Mouse (Mus musculus) heart, embryonic 14.5 days (tissue): ENCODE results near the gene Zbtb4. TPM values are rescaled to one million over a fixed set of nuclear protein-coding genes. Genes with fewer than 3 reads are reported as not detected.

ENCODE experiments used
- ATAC-seq: fragments of 200-750 bp; cut with Nextera tagmentation; 2 replicates; pipeline ENCODE4 v1.8.0; 2017; ENCODE audit warnings: low read depth, moderate TSS enrichment; ENCODE audit not compliant: insufficient number of reproducible peaks, insufficient read depth, low FRiP score
- H3K27ac ChIP-seq, 2 experiments: fragments of 200-500 bp in 1 of 2; fragments of 300-500 bp in 1 of 2; sonication (generic) in 1 of 2; replicated peaks in 1 of 2; 2 replicates each; pipeline ENCODE4 v1.5.1; 2012 to 2014; ENCODE audit warnings: low read depth in 2 of 2, low read length in 2 of 2, control low read depth in 1 of 2, mild to moderate bottlenecking in 1 of 2, mixed read lengths in 1 of 2; ENCODE audit not compliant: control insufficient read depth in 1 of 2, insufficient read depth in 1 of 2
- H3K27me3 ChIP-seq: fragments of 300-500 bp; sonication (generic); 2 replicates; pipeline ENCODE4 v1.6.1; 2014; ENCODE audit warnings: mild to moderate bottlenecking, low read length, control low read depth; ENCODE audit not compliant: control insufficient read depth, insufficient read depth
- H3K36me3 ChIP-seq: fragments of 300-500 bp; sonication (generic); 2 replicates; pipeline ENCODE4 v1.6.1; 2014; ENCODE audit warnings: mild to moderate bottlenecking, control low read depth, low read length, mixed read lengths; ENCODE audit not compliant: control insufficient read depth, insufficient read depth
- H3K4me1 ChIP-seq, 2 experiments: fragments of 200-500 bp in 1 of 2; fragments of 300-500 bp in 1 of 2; sonication (generic) in 1 of 2; 2 replicates each; pipeline ENCODE4 v1.6.1; 2012 to 2014; ENCODE audit warnings: low read length in 2 of 2, control low read depth in 1 of 2, mixed read lengths in 1 of 2; ENCODE audit not compliant: control insufficient read depth in 2 of 2, insufficient read depth in 2 of 2
- H3K4me2 ChIP-seq: fragments of 300-500 bp; sonication (generic); 2 replicates; pipeline ENCODE4 v1.6.1; 2014; ENCODE audit warnings: mild to moderate bottlenecking, low read length
- H3K4me3 ChIP-seq, 2 experiments: fragments of 200-500 bp in 1 of 2; fragments of 300-500 bp in 1 of 2; sonication (generic) in 1 of 2; 2 replicates each; pipeline ENCODE4 v1.5.1; 2012 to 2014; ENCODE audit warnings: low read length in 2 of 2, mild to moderate bottlenecking in 2 of 2, control low read depth in 1 of 2, low read depth in 1 of 2, moderate library complexity in 1 of 2; ENCODE audit not compliant: control insufficient read depth in 1 of 2, insufficient read depth in 1 of 2
- H3K9ac ChIP-seq: fragments of 300-500 bp; sonication (generic); 2 replicates; pipeline ENCODE4 v1.6.1; 2014; ENCODE audit warnings: mild to moderate bottlenecking, low read length
- H3K9me3 ChIP-seq: fragments of 300-500 bp; sonication (generic); 2 replicates; pipeline ENCODE4 v1.6.1; 2016; ENCODE audit warnings: low read length, control low read depth; ENCODE audit not compliant: control insufficient read depth
- WGBS: fragments of 180-500 bp; shearing (Covaris S2); extraction: QIAGEN DNeasy Blood & Tissue Kit; methylation state at CpG from one replicate; pipeline ENCODE4 v1.1.7; 2014; 5-methylcytosine and 5-hydroxymethylcytosine counted together
- polyA plus RNA-seq: library from polyadenylated mRNA; unstranded; fragments of >200 nt; fragmentation: Nextera tagmentation; extraction: Ambion mirVana; gene quantifications from 2 replicates; pipeline ENCODE4 v1.2.1, GENCODE M21; 2014

The Zbtb4 gene
- polyA plus RNA-seq, 1 experiment from 2014 or later = 3.7 TPM

GRCm38 (mm10) chr11:69763551-69763950, 2.2 kb upstream of the Zbtb4 start:
- Histone ChIP-seq H3K4me3 (no peak overlapping the region), H3K9me3 (no peaks in the 10 kb centered on the region), H3K27ac (no peak overlapping the region), H3K9ac (no peak overlapping the region), H3K4me2 (no peak overlapping the region), H3K36me3 (no peaks in the 10 kb centered on the region), H3K27me3 (no peaks in the 10 kb centered on the region), H3K4me1 (peaks cover 23 to 31% of the 10 kb centered on the region in 2 experiments)
- ATAC-seq = no peak
- 71% methylated on average over 7 of the region's 7 CpGs for WGBS

- peaks cover 17 to 25% of the 10 kb centered on the region in 2 experiments for H3K4me1 ChIP-seq
- 0% methylated on average over 27 of the region's 37 CpGs for WGBS
- no peaks in the 10 kb centered on the region for H3K36me3 ChIP-seq
- H3K9ac ChIP-seq = peak overlapping the region; percentile 99
- peak overlapping the region; percentile 80 for H3K4me2 ChIP-seq
- no peaks in the 10 kb centered on the region for H3K27me3 ChIP-seq
- H3K4me3 ChIP-seq = peak overlapping the region; percentile 64 to 96
- no peaks in the 10 kb centered on the region for H3K9me3 ChIP-seq
- H3K27ac ChIP-seq = peak overlapping the region; percentile 65 to 97
- peak; percentile 60 for ATAC-seq
Measured at GRCm38 (mm10) chr11:69766126-69766609, 456 bp downstream of the Zbtb4 start.

GRCm38 (mm10) chr11:69766872-69767624, 1.3 kb downstream of the Zbtb4 start:
- H3K27me3 ChIP-seq = no peaks in the 10 kb centered on the region
- peak overlapping the region; percentile 99 for H3K9ac ChIP-seq
- no peaks in the 10 kb centered on the region for H3K36me3 ChIP-seq
- ATAC-seq = no peak
- peak overlapping the region; percentile 75 to 97 for H3K27ac ChIP-seq
- no peaks in the 10 kb centered on the region for H3K9me3 ChIP-seq
- peaks cover 17 to 25% of the 10 kb centered on the region in 2 experiments for H3K4me1 ChIP-seq
- peak overlapping the region; percentile 64 to 96 for H3K4me3 ChIP-seq
- 45% methylated on average over 13 of the region's 13 CpGs for WGBS
- H3K4me2 ChIP-seq = peak overlapping the region; percentile 80

- peak overlapping the region; percentile 99 for H3K9ac ChIP-seq
- H3K27ac ChIP-seq = peak overlapping the region; percentile 55 to 97; a peak in 2 of 4 replicates
- H3K4me2 ChIP-seq = peak overlapping the region; percentile 80
- H3K9me3 ChIP-seq = no peaks in the 10 kb centered on the region
- ATAC-seq = no peak
- H3K36me3 ChIP-seq = no peaks in the 10 kb centered on the region
- H3K4me1 ChIP-seq = peaks cover 17 to 25% of the 10 kb centered on the region in 2 experiments
- WGBS = 48% methylated on average over 4 of the region's 4 CpGs
- peak overlapping the region; percentile 64 to 96; a peak in 3 of 4 replicates for H3K4me3 ChIP-seq
- no peaks in the 10 kb centered on the region for H3K27me3 ChIP-seq
Measured at GRCm38 (mm10) chr11:69767625-69767909, 1.9 kb downstream of the Zbtb4 start.

- Histone ChIP-seq H3K4me1 (peaks cover 8 to 13% of the 10 kb centered on the region in 2 experiments), H3K4me3 (no peak overlapping the region), H3K9me3 (no peaks in the 10 kb centered on the region), H3K9ac (no peak overlapping the region), H3K4me2 (no peak overlapping the region), H3K27ac (no peak overlapping the region), H3K36me3 (peaks cover 20% of the 10 kb centered on the region), H3K27me3 (no peaks in the 10 kb centered on the region)
- WGBS = 50% methylated on average over 5 of the region's 5 CpGs
- no peak for ATAC-seq
Measured at GRCm38 (mm10) chr11:69774961-69775360, 9.2 kb downstream of the Zbtb4 start.

- no peak overlapping the region for H3K4me3 ChIP-seq
- 63% methylated on average over 10 of the region's 10 CpGs for WGBS
- no peak overlapping the region for H3K27ac ChIP-seq
- peaks cover 8 to 13% of the 10 kb centered on the region in 2 experiments for H3K4me1 ChIP-seq
- no peak overlapping the region for H3K4me2 ChIP-seq
- H3K9ac ChIP-seq = no peak overlapping the region
- no peak for ATAC-seq
- H3K36me3 ChIP-seq = peaks cover 20% of the 10 kb centered on the region
- H3K9me3 ChIP-seq = no peaks in the 10 kb centered on the region
- no peaks in the 10 kb centered on the region for H3K27me3 ChIP-seq
Measured at GRCm38 (mm10) chr11:69775716-69776115, 10.0 kb downstream of the Zbtb4 start.

- WGBS = 82% methylated on average over 20 of the region's 20 CpGs
Measured at GRCm38 (mm10) chr11:69776488-69776887, 10.8 kb downstream of the Zbtb4 start.

More at GRCm38 (mm10) chr11:69776488-69776887, 10.8 kb downstream of the Zbtb4 start:
- H3K9ac ChIP-seq = no peak overlapping the region
- no peak for ATAC-seq
- H3K4me2 ChIP-seq = no peak overlapping the region
- H3K9me3 ChIP-seq = no peaks in the 10 kb centered on the region
- H3K4me1 ChIP-seq = peaks cover 8 to 13% of the 10 kb centered on the region in 2 experiments
- no peaks in the 10 kb centered on the region for H3K27me3 ChIP-seq
- peaks cover 20% of the 10 kb centered on the region for H3K36me3 ChIP-seq
- no peak overlapping the region for H3K4me3 ChIP-seq
- no peak overlapping the region for H3K27ac ChIP-seq
